Mouse (Mus musculus) kidney, embryonic 16.5 days (tissue): ENCODE data around the gene Mnd1. TPM values are rescaled to one million over a fixed set of nuclear protein-coding genes. Genes with fewer than 3 reads are reported as not detected.

Experiments used
- ATAC-seq: fragments of 200-750 bp; cut with Nextera tagmentation; 2 replicates; pipeline ENCODE4 v1.8.0; 2017; ENCODE audit warnings: moderate TSS enrichment; ENCODE audit not compliant: low FRiP score, low TSS enrichment
- H3K27ac ChIP-seq: fragments of 300-500 bp; sonication (generic); 2 replicates; pipeline ENCODE4 v1.5.1; 2014; ENCODE audit warnings: low read length
- H3K27me3 ChIP-seq: fragments of 300-500 bp; sonication (generic); 2 replicates; pipeline ENCODE4 v1.6.1; 2014; ENCODE audit warnings: low read length, control low read depth, mixed read lengths; ENCODE audit not compliant: insufficient read depth
- H3K36me3 ChIP-seq: fragments of 300-500 bp; sonication (generic); 2 replicates; pipeline ENCODE4 v1.6.1; 2014; ENCODE audit warnings: low read length, control low read depth, mixed read lengths; ENCODE audit not compliant: insufficient read depth
- H3K4me1 ChIP-seq: fragments of 300-500 bp; sonication (generic); 2 replicates; pipeline ENCODE4 v1.6.1; 2014; ENCODE audit warnings: low read length, control low read depth, mixed read lengths; ENCODE audit not compliant: insufficient read depth
- H3K4me2 ChIP-seq: fragments of 300-500 bp; sonication (generic); replicated peaks from 2 replicates; pipeline ENCODE4 v1.6.1; 2014; ENCODE audit warnings: low read depth, low read length
- H3K4me3 ChIP-seq: fragments of 300-500 bp; sonication (generic); 2 replicates; pipeline ENCODE4 v1.5.1; 2014; ENCODE audit warnings: mild to moderate bottlenecking, low read length
- H3K9ac ChIP-seq: fragments of 300-500 bp; sonication (generic); replicated peaks from 2 replicates; pipeline ENCODE4 v1.6.1; 2014; ENCODE audit warnings: low read length
- H3K9me3 ChIP-seq: fragments of 300-500 bp; sonication (generic); 2 replicates; pipeline ENCODE4 v1.6.1; 2016; ENCODE audit warnings: low read length, control low read depth
- WGBS: fragments of 180-500 bp; shearing (Covaris S2); extraction: QIAGEN DNeasy Blood & Tissue Kit; methylation state at CpG from one replicate; pipeline ENCODE4 v1.1.7; 2014; 5-methylcytosine and 5-hydroxymethylcytosine counted together
- polyA plus RNA-seq: library from polyadenylated mRNA; unstranded; fragments of >200 nt; fragmentation: Nextera tagmentation; extraction: Ambion mirVana; gene quantifications from 2 replicates; pipeline ENCODE4 v1.2.1, GENCODE M21; 2015

Mnd1 gene
- 13.3 and 14.3 TPM in 2 replicates for polyA plus RNA-seq

DNA sequence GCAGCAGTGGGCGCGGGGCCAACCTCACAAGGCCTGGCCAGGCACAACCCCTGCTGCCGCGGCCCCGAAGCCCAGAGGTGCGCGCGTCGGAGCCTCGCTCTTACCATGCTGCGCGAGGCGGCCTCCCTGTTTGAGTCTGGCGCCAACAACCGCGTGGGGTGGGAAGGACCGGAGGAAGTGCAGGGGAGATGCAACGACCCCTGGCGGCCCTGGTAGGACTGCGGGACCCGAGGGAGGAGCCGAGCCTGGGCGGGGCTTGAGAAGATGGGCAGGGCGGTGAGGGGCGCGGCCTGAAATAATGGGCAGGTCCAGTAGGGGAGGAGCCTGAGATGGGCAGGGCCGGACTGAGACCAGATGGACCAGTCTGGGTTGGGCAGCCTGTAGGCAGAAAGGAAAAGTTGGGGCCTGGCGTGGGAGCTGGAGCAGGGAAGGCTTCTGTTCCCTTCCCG is at the start of gene Mnd1:
Gene Mnd1, minus strand, starts transcription at position 229 of the 449 bp plus-strand sequence.
- Histone ChIP-seq H3K9me3 (no peaks in the 10 kb centered on the region), H3K27ac (peak within 1 kb of the TSS; percentile 57; the same call in 1 of the 2 replicates), H3K36me3 (no peaks in the 10 kb centered on the region; the same call in 1 of the 2 replicates), H3K4me1 (peaks cover 10% of the 10 kb centered on the region), H3K27me3 (no peaks in the 10 kb centered on the region), H3K4me3 (peak within 1 kb of the TSS; percentile 64), H3K9ac (peak within 1 kb of the TSS; percentile 79), H3K4me2 (peak within 1 kb of the TSS; percentile 97)
- peak; percentile 100 for ATAC-seq
- 0% methylated on average over 29 of the region's 29 CpGs for WGBS

GRCm38 (mm10) chr3:84204640-84205039 is 49.1 kb upstream of the Mnd1 start:
- 80% methylated on average over 5 of the region's 5 CpGs for WGBS
- H3K36me3 ChIP-seq, result 0 out of 2 replicates have a peak, but pooled peaks cover 8% of the 10 kb centered on the region
- H3K9ac ChIP-seq, result no peak overlapping the region
- H3K27me3 ChIP-seq, result no peaks in the 10 kb centered on the region
- no peak overlapping the region for H3K27ac ChIP-seq
- no peak overlapping the region for H3K4me3 ChIP-seq
- ATAC-seq, result no peak
- no peaks in the 10 kb centered on the region for H3K9me3 ChIP-seq
- H3K4me2 ChIP-seq, result no peak overlapping the region
- peaks cover 11% of the 10 kb centered on the region; the same call in 1 of the 2 replicates for H3K4me1 ChIP-seq

- 43% methylated on average over 13 of the region's 13 CpGs for WGBS
- H3K9me3 ChIP-seq, result no peaks in the 10 kb centered on the region
- no peak overlapping the region for H3K4me3 ChIP-seq
- no peak overlapping the region for H3K9ac ChIP-seq
- H3K36me3 ChIP-seq, result no peaks in the 10 kb centered on the region
- no peaks in the 10 kb centered on the region for H3K27me3 ChIP-seq
- peaks cover 11% of the 10 kb centered on the region; the same call in 1 of the 2 replicates for H3K4me1 ChIP-seq
- no peak overlapping the region for H3K4me2 ChIP-seq
- peak overlapping the region; percentile 21; the same call in 1 of the 2 replicates for H3K27ac ChIP-seq
- peak; percentile 49; the same call in 1 of the 2 replicates for ATAC-seq
These were observed 45.2 kb upstream of the Mnd1 start for GRCm38 (mm10) chr3:84200559-84201420.

GRCm38 (mm10) chr3:84199516-84199915 is 43.9 kb upstream of the Mnd1 start:
- H3K27me3 ChIP-seq, result no peaks in the 10 kb centered on the region
- H3K9me3 ChIP-seq, result no peaks in the 10 kb centered on the region
- H3K4me1 ChIP-seq, result peaks cover 11% of the 10 kb centered on the region; the same call in 1 of the 2 replicates
- H3K9ac ChIP-seq, result no peak overlapping the region
- no peak overlapping the region for H3K27ac ChIP-seq
- H3K36me3 ChIP-seq, result no peaks in the 10 kb centered on the region
- ATAC-seq, result no peak
- no peak overlapping the region for H3K4me3 ChIP-seq
- H3K4me2 ChIP-seq, result no peak overlapping the region
- WGBS, result 93% methylated on average over 9 of the region's 9 CpGs

DNA sequence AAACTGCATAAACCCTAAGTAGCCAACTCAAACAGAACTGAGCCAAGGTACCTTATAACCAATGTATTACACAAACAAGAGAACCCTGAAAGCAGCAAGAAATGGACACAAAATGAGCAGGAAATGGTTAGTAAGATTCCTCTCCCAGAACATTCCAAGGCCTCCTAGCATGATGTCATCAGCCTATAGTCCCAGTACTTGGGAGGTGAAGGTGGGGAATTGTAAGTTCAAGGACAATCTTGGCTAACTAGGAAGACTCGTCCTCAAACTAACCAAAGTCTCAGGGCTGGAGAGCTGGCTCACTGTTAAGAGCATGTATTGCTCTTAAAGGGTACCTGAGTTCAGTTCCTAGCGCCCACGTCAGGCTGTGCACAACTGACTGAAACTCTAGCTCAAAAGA is 42.6 kb upstream of the Mnd1 start:
- ATAC-seq, result no peak

DNA sequence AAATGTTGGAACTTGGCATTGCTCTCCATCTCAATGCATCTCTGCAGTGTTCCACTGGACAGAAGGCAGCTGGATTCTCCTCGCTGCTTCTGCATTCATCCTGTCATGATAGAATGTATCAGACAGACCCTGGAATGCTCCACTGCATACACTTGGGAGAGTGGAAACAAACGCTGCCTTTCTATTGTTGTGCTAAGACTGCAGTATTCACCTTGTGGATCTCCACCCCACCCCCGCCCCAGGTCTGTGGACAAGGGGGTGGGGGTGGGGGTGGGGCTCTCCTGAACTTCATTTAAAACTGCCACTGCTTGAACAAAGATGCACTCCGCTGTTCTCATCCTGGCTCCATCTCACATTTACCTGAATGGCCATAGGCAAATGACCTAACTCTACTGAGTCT is 38.3 kb upstream of the Mnd1 start:
- Histone ChIP-seq H3K4me3 (no peak overlapping the region), H3K9ac (no peak overlapping the region), H3K4me1 (peaks cover 24% of the 10 kb centered on the region), H3K27ac (no peak overlapping the region), H3K4me2 (no peak overlapping the region), H3K36me3 (no peaks in the 10 kb centered on the region), H3K27me3 (no peaks in the 10 kb centered on the region), H3K9me3 (no peaks in the 10 kb centered on the region)
- WGBS, result 60% methylated on average over 4 of the region's 4 CpGs
- no peak for ATAC-seq

More for the DNA sequence above, 42.6 kb upstream of the Mnd1 start:
- Histone ChIP-seq H3K9me3 (no peaks in the 10 kb centered on the region), H3K27ac (no peak overlapping the region), H3K4me1 (peaks cover 11% of the 10 kb centered on the region; the same call in 1 of the 2 replicates), H3K4me2 (no peak overlapping the region), H3K27me3 (no peaks in the 10 kb centered on the region), H3K36me3 (no peaks in the 10 kb centered on the region), H3K9ac (no peak overlapping the region), H3K4me3 (no peak overlapping the region)
- WGBS, result 94% methylated on average over 3 of the region's 3 CpGs

- peak overlapping the region; percentile 64 for H3K4me2 ChIP-seq
- peak overlapping the region; percentile 47 for H3K4me3 ChIP-seq
- ATAC-seq, result peak; percentile 52
- H3K4me1 ChIP-seq, result peaks cover 26% of the 10 kb centered on the region
- H3K27me3 ChIP-seq, result no peaks in the 10 kb centered on the region
- 41% methylated on average over 21 of the region's 21 CpGs for WGBS
- peak overlapping the region; percentile 48 for H3K27ac ChIP-seq
- H3K36me3 ChIP-seq, result no peaks in the 10 kb centered on the region
- H3K9me3 ChIP-seq, result no peaks in the 10 kb centered on the region
- H3K9ac ChIP-seq, result peak overlapping the region; percentile 51
These were observed 35.7 kb upstream of the Mnd1 start for GRCm38 (mm10) chr3:84191141-84191881.

GRCm38 (mm10) chr3:84190513-84191061 is 35.0 kb upstream of the Mnd1 start:
- 7% methylated on average over 41 of the region's 41 CpGs for WGBS
- ATAC-seq, result peak; percentile 47
- peak overlapping the region; percentile 64 for H3K4me2 ChIP-seq
- peak overlapping the region; percentile 48 for H3K27ac ChIP-seq
- peak overlapping the region; percentile 47 for H3K4me3 ChIP-seq
- H3K9ac ChIP-seq, result peak overlapping the region; percentile 51
- peaks cover 26% of the 10 kb centered on the region for H3K4me1 ChIP-seq
- no peaks in the 10 kb centered on the region for H3K36me3 ChIP-seq
- no peaks in the 10 kb centered on the region for H3K27me3 ChIP-seq
- H3K9me3 ChIP-seq, result no peaks in the 10 kb centered on the region

- Histone ChIP-seq H3K9ac (no peak overlapping the region; the same call in 1 of the 2 replicates), H3K27me3 (no peaks in the 10 kb centered on the region), H3K4me1 (peaks cover 26% of the 10 kb centered on the region), H3K9me3 (no peaks in the 10 kb centered on the region), H3K36me3 (no peaks in the 10 kb centered on the region), H3K4me3 (peak overlapping the region; percentile 47), H3K27ac (peak overlapping the region; percentile 16; the same call in 1 of the 2 replicates), H3K4me2 (peak overlapping the region; percentile 64)
- 15% methylated on average over 10 of the region's 10 CpGs for WGBS
- peak; percentile 89 for ATAC-seq
These were observed 34.1 kb upstream of the Mnd1 start for GRCm38 (mm10) chr3:84189629-84190173.
